Mouse (Mus musculus) limb, embryonic 13.5 days (tissue): ENCODE data around the gene Ahdc1. TPM values are rescaled to one million over a fixed set of nuclear protein-coding genes. Genes with fewer than 3 reads are reported as not detected.

ENCODE experiments used
- ATAC-seq: fragments of 200-750 bp; cut with Nextera tagmentation; 2 replicates; pipeline ENCODE4 v1.8.0; 2017; ENCODE audit warnings: low read depth, moderate number of reproducible peaks, moderate TSS enrichment; ENCODE audit not compliant: low FRiP score
- H3K27ac ChIP-seq: fragments of 300-500 bp; sonication (generic); 2 replicates; pipeline ENCODE4 v1.5.1; 2015; ENCODE audit warnings: inconsistent platforms, mild to moderate bottlenecking, moderate library complexity
- H3K27me3 ChIP-seq: fragments of 300-500 bp; sonication (generic); 2 replicates; pipeline ENCODE4 v1.6.1; 2015; ENCODE audit warnings: mild to moderate bottlenecking, inconsistent platforms
- H3K36me3 ChIP-seq: fragments of 300-500 bp; sonication (generic); 2 replicates; pipeline ENCODE4 v1.6.1; 2015; ENCODE audit warnings: inconsistent platforms, mild to moderate bottlenecking, moderate library complexity
- H3K4me1 ChIP-seq: fragments of 300-500 bp; sonication (generic); 2 replicates; pipeline ENCODE4 v1.6.1; 2015; ENCODE audit warnings: inconsistent platforms
- H3K4me2 ChIP-seq: fragments of 300-500 bp; sonication (generic); replicated peaks from 2 replicates; pipeline ENCODE4 v1.6.1; 2015; ENCODE audit warnings: inconsistent platforms, mild to moderate bottlenecking, moderate library complexity
- H3K4me3 ChIP-seq: fragments of 300-500 bp; sonication (generic); 2 replicates; pipeline ENCODE4 v1.5.1; 2015; ENCODE audit warnings: moderate library complexity, mild to moderate bottlenecking, inconsistent platforms
- H3K9ac ChIP-seq: fragments of 300-500 bp; sonication (generic); 2 replicates; pipeline ENCODE4 v1.6.1; 2015; ENCODE audit warnings: mild to moderate bottlenecking, inconsistent platforms
- H3K9me3 ChIP-seq: fragments of 300-500 bp; sonication (generic); 2 replicates; pipeline ENCODE4 v1.6.1; 2016; ENCODE audit warnings: inconsistent platforms
- WGBS: fragments of 180-500 bp; shearing (Covaris S2); methylation state at CpG from one replicate; pipeline ENCODE4 v1.1.7; 2015; 5-methylcytosine and 5-hydroxymethylcytosine counted together
- polyA plus RNA-seq: library from polyadenylated mRNA; unstranded; fragments of >200 nt; fragmentation: Nextera tagmentation; extraction: Ambion mirVana; gene quantifications from 2 replicates; pipeline ENCODE4 v1.2.1, GENCODE M21; 2015

Gene Ahdc1
- polyA plus RNA-seq, 1 experiment from 2014 or later, result 11.3 TPM

- Histone ChIP-seq H3K9ac (no peak overlapping the region), H3K27me3 (no peaks in the 10 kb centered on the region), H3K27ac (peak overlapping the region; percentile 80), H3K4me3 (no peak overlapping the region), H3K36me3 (peaks cover 37% of the 10 kb centered on the region), H3K9me3 (no peaks in the 10 kb centered on the region), H3K4me2 (peak overlapping the region; percentile 49), H3K4me1 (peaks cover 97% of the 10 kb centered on the region)
- ATAC-seq, result no peak
- WGBS, result 51% methylated on average over 8 of the region's 8 CpGs
Observed at GRCm38 (mm10) chr4:133055163-133055951, 44.3 kb downstream of the Ahdc1 start.

- WGBS, result 13% methylated on average over 15 of the region's 15 CpGs
- peaks cover 46% of the 10 kb centered on the region for H3K36me3 ChIP-seq
- no peaks in the 10 kb centered on the region for H3K9me3 ChIP-seq
- H3K4me1 ChIP-seq, result peaks cover 88% of the 10 kb centered on the region
- H3K27me3 ChIP-seq, result no peaks in the 10 kb centered on the region
- peak; percentile 76 for ATAC-seq
- peak overlapping the region; percentile 80 for H3K27ac ChIP-seq
- peak overlapping the region; percentile 49 for H3K4me2 ChIP-seq
- peak overlapping the region; percentile 12; the same call in 1 of the 2 replicates for H3K4me3 ChIP-seq
- H3K9ac ChIP-seq, result no peak overlapping the region
Observed at GRCm38 (mm10) chr4:133056069-133056890, 45.2 kb downstream of the Ahdc1 start.

GRCm38 (mm10) chr4:133057389-133058122 is 46.5 kb downstream of the Ahdc1 start:
- peak overlapping the region; percentile 55; the same call in 1 of the 2 replicates for H3K27ac ChIP-seq
- peaks cover 75% of the 10 kb centered on the region for H3K4me1 ChIP-seq
- no peaks in the 10 kb centered on the region for H3K27me3 ChIP-seq
- no peaks in the 10 kb centered on the region for H3K9me3 ChIP-seq
- no peak overlapping the region for H3K9ac ChIP-seq
- 23% methylated on average over 7 of the region's 7 CpGs for WGBS
- ATAC-seq, result no peak
- no peak overlapping the region for H3K4me3 ChIP-seq
- H3K36me3 ChIP-seq, result peaks cover 59% of the 10 kb centered on the region
- H3K4me2 ChIP-seq, result peak overlapping the region; percentile 15

- Histone ChIP-seq H3K27ac (peak overlapping the region; percentile 55; the same call in 1 of the 2 replicates), H3K36me3 (peaks cover 63% of the 10 kb centered on the region), H3K4me3 (no peak overlapping the region), H3K27me3 (no peaks in the 10 kb centered on the region), H3K4me2 (peak overlapping the region; percentile 15; the same call in 1 of the 2 replicates), H3K9ac (0 out of 2 replicates have a peak overlapping the region, but pooled peaks have one; percentile 25), H3K4me1 (peaks cover 69% of the 10 kb centered on the region), H3K9me3 (no peaks in the 10 kb centered on the region)
- WGBS, result 89% methylated on average over 4 of the region's 4 CpGs
- ATAC-seq, result no peak
Observed at GRCm38 (mm10) chr4:133058123-133058453, 47.0 kb downstream of the Ahdc1 start.

GRCm38 (mm10) chr4:133058513-133059480 is 47.7 kb downstream of the Ahdc1 start:
- H3K4me2 ChIP-seq, result no peak overlapping the region
- no peaks in the 10 kb centered on the region for H3K9me3 ChIP-seq
- no peak overlapping the region for H3K4me3 ChIP-seq
- H3K27me3 ChIP-seq, result no peaks in the 10 kb centered on the region
- ATAC-seq, result no peak
- H3K36me3 ChIP-seq, result peaks cover 63% of the 10 kb centered on the region
- H3K27ac ChIP-seq, result peak overlapping the region; percentile 55; the same call in 1 of the 2 replicates
- 0 out of 2 replicates have a peak overlapping the region, but pooled peaks have one; percentile 15 for H3K9ac ChIP-seq
- 51% methylated on average over 11 of the region's 11 CpGs for WGBS
- peaks cover 62% of the 10 kb centered on the region for H3K4me1 ChIP-seq

- Histone ChIP-seq H3K9me3 (no peaks in the 10 kb centered on the region), H3K4me2 (no peak overlapping the region), H3K36me3 (peaks cover 73% of the 10 kb centered on the region), H3K4me3 (no peak overlapping the region), H3K27ac (no peak overlapping the region), H3K9ac (no peak overlapping the region), H3K4me1 (peaks cover 43% of the 10 kb centered on the region), H3K27me3 (no peaks in the 10 kb centered on the region)
- 93% methylated on average over 11 of the region's 11 CpGs for WGBS
- no peak for ATAC-seq
Observed at GRCm38 (mm10) chr4:133060702-133061101, 49.6 kb downstream of the Ahdc1 start.

- WGBS, result 92% methylated on average over 20 of the region's 20 CpGs
- H3K36me3 ChIP-seq, result peaks cover 81% of the 10 kb centered on the region
Observed at GRCm38 (mm10) chr4:133061798-133062197, 50.7 kb downstream of the Ahdc1 start.

GRCm38 (mm10) chr4:133062286-133062685 is 51.2 kb downstream of the Ahdc1 start:
- Histone ChIP-seq H3K4me1 (peaks cover 29% of the 10 kb centered on the region), H3K4me3 (no peak overlapping the region), H3K9ac (no peak overlapping the region), H3K9me3 (no peaks in the 10 kb centered on the region), H3K27me3 (no peaks in the 10 kb centered on the region), H3K36me3 (peaks cover 86% of the 10 kb centered on the region), H3K27ac (no peak overlapping the region), H3K4me2 (no peak overlapping the region)
- no peak for ATAC-seq
- 90% methylated on average over 14 of the region's 14 CpGs for WGBS

More at GRCm38 (mm10) chr4:133061798-133062197, 50.7 kb downstream of the Ahdc1 start:
- Histone ChIP-seq H3K4me3 (no peak overlapping the region), H3K9ac (no peak overlapping the region), H3K4me1 (peaks cover 32% of the 10 kb centered on the region), H3K27ac (no peak overlapping the region), H3K4me2 (no peak overlapping the region), H3K27me3 (no peaks in the 10 kb centered on the region), H3K9me3 (no peaks in the 10 kb centered on the region)
- no peak for ATAC-seq

- Histone ChIP-seq H3K9me3 (no peaks in the 10 kb centered on the region), H3K4me3 (no peak overlapping the region), H3K36me3 (peaks cover 88% of the 10 kb centered on the region), H3K27me3 (no peaks in the 10 kb centered on the region), H3K9ac (no peak overlapping the region), H3K4me2 (no peak overlapping the region), H3K4me1 (peaks cover 19% of the 10 kb centered on the region), H3K27ac (no peak overlapping the region)
- no peak for ATAC-seq
- WGBS, result 93% methylated on average over 18 of the region's 18 CpGs
Observed at GRCm38 (mm10) chr4:133063203-133063602, 52.1 kb downstream of the Ahdc1 start.

GRCm38 (mm10) chr4:133063799-133064198 is 52.7 kb downstream of the Ahdc1 start:
- H3K9ac ChIP-seq, result no peak overlapping the region
- H3K4me2 ChIP-seq, result no peak overlapping the region
- no peaks in the 10 kb centered on the region for H3K27me3 ChIP-seq
- peaks cover 13% of the 10 kb centered on the region for H3K4me1 ChIP-seq
- no peak for ATAC-seq
- H3K9me3 ChIP-seq, result no peaks in the 10 kb centered on the region
- H3K4me3 ChIP-seq, result no peak overlapping the region
- peaks cover 92% of the 10 kb centered on the region for H3K36me3 ChIP-seq
- H3K27ac ChIP-seq, result no peak overlapping the region; the same call in 1 of the 2 replicates
- 87% methylated on average over 13 of the region's 13 CpGs for WGBS

- Histone ChIP-seq H3K4me2 (no peak overlapping the region), H3K27me3 (no peaks in the 10 kb centered on the region), H3K4me3 (no peak overlapping the region), H3K9me3 (no peaks in the 10 kb centered on the region), H3K36me3 (peaks cover 97% of the 10 kb centered on the region), H3K27ac (no peak overlapping the region), H3K4me1 (peaks cover 4% of the 10 kb centered on the region), H3K9ac (no peak overlapping the region)
- 96% methylated on average over 19 of the region's 19 CpGs for WGBS
- ATAC-seq, result no peak
Observed at GRCm38 (mm10) chr4:133064791-133065190, 53.7 kb downstream of the Ahdc1 start.
